Mouse (Mus musculus): ENCODE measurements at regions not wholly inside any gene's neighbourhood (a gene's known extent, or its start where the extent isn't known, plus 50 kb on each side); places are given as distances from the start of the nearest gene placed in this dataset.

DNA sequence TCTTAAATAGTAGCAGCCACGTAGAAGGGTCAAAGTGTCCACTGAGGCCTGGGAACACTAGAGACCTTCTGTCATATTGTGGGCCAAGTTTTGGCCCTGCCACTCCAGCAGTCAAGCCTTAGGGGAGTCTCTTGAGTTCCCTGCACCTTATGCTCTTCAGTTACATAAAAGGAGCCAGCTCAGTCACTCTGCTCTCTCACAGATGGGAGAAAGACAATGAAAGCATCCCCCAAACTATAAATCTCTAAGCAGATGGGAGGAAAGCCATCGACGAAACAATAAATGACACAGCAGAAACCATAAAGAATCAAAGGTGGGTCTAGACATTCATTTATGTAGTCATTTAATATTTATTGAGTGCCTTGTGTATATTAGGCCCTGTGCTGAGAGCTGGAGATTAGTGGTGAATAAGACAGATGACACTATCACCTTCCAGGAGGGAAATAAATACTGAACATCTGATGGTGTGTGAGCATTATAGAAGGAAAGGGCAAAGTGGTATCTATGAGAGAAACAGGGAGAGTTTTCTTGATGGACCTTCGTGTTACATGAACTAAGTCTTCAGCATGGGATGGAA lies 137.5 kb upstream of the Synpr start:
- peak; percentile 3 for DNase-seq

DNA sequence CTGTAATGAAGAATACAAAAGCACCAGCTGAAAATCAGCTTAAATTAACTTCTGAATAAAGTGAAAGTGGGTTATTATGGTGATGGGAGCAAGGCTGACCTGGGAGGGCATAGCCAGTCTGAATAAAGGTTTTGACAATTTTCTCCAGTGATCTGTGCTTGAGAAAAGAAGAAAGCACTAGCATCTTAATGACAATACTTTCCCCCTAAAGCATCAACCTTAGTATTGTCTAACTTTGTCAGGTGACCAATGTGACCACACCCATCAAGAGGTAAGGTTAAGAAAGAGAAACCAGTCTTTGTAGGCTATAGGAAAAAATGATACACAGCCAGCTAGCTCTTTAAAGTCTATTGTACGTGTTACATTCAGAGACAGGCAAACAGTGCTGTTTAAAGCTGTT lies 135.0 kb upstream of the Synpr start:
- no peak for DNase-seq

DNA sequence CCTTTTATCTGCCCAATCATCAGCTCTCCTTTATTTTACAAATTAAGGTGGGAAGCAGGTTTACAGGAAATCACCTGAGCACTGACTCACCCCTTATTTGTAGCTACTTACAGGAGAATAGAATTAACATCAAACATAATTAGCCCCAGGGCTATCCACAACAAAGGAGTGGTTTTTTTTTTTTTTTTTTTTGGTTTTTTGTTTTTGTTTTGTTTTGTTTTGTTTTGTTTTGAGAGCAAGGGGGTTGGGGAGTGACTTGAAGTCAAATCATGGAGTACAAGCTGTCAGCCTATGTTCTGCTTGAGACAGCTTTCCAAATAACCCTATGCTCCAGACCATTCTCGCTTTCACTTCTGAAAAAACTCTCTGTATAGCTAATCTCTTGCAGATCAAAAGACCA lies 132.9 kb upstream of the Synpr start:
- no peak for DNase-seq

DNA sequence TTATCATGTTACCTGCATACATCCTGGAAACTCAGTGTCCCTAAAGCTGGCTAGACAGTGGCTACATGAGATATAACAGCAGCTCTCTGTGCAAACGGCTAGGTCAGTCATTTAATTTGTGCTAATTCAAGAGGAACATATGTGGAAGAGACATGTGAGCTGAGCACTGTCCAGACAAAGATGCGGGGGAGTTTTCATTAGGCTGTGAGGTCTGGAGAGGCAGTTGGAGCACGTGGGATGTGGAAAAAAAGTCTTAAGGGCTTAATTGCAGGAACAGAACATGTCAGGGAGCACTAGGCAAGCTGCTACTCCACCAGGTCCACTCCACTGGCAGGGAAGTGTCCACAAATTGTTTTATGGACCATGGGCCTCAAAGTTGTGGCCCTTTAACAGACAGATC lies 108.4 kb upstream of the Synpr start:
- no peak for DNase-seq

DNA sequence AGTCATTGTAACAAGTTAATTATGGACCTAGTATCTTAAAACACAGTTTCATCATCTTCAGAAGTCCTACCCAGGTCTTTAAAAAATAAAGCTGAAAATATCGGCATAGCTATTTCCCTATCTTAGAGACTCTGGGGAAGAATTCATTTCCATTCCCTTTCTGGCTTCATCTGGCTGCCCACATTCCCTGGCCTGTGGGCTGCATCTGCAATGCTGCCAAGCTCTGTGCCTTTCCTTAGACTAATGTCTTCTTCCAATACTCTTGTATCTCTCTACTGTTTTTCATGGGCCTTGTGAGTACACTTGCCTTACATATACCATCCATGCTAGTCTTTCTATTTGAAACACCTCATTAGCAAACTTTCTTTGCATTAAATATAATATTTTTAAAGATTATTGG lies 106.7 kb upstream of the Synpr start:
- no peak for DNase-seq

DNA sequence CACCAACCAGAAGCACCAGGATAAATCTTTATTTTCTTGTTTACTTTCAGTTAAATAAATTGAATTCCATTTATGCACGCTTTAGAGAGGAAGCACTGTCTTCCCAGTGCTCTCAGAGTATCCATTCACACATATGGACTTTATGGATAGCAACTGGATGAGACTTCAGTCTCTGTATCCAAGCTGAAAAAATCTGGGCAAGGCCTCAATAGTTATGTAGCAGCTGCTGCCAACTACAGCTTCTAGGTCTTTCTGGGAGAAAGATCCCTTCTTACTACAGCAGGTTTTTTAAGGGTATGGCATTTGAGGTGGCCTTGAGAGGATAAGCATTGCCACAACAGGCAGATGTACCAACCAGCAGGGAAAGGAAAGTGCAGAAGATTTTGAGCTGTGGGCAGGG lies 93.8 kb upstream of the Synpr start:
- DNase-seq: no peak

DNA sequence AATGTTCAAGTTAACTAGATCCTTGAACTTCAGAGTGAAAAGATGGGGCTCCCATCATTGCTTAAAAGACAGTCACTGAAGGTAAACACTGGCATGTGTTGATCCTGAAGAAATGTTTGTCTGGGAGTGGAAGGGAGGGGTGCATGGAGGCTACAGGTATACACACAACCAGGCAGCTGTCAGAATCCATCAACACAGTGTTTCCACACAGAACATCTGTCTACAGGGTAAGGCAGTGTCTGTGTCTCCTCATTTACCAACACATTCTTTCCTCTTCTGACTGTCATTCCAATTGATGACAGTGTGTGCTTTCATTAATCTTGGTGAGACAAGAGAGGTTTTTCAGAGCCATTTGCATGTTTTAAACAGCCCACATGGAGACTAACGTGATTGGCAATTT lies 91.8 kb upstream of the Synpr start:
- no peak for DNase-seq

DNA sequence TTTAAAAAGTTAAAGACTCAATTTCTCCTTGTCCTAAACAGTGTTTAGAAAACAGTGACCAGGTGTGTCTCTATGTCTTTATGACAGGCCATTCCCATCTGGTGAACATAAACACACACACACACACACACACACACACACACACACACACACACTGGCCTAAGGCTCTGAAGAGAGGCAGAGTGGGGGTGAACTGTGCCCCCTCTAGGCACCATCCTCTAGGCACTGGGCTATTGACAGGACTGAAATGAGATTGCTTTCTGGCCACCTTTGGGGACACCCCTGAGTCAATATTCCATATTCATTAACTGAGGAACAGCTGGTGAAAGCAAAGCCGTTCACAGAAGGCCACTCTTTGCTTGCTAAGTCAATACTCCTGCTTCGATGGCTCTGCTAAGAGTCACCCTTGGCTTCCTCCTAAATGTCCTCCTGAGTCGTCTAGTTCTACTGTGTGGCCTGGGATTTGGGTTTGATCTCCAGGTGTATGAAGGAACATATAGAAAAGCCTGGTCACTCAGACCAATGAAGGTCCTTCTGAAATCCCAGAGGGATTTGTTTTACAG lies 87.2 kb upstream of the Synpr start:
- no peak for DNase-seq

DNA sequence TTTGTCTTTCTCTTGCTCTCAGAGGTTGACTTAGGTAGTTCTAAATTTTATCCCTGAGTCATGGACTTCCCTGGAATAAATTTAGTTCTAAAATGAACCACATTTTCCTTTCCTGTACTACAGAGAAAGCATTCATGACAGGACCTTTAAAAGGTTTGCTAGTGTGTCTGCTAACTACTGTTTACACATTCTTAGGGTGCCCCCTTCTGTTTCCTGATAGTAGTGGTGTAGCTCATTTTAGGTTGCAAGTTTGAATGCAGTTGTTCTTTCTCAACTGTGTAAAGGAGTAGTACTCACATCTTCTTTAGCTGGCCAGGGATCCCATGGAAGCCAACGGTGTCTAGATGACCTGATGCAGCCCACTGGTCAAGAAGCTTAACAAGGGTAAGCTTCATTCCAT lies 86.1 kb upstream of the Synpr start:
- DNase-seq: peak; percentile 59

DNA sequence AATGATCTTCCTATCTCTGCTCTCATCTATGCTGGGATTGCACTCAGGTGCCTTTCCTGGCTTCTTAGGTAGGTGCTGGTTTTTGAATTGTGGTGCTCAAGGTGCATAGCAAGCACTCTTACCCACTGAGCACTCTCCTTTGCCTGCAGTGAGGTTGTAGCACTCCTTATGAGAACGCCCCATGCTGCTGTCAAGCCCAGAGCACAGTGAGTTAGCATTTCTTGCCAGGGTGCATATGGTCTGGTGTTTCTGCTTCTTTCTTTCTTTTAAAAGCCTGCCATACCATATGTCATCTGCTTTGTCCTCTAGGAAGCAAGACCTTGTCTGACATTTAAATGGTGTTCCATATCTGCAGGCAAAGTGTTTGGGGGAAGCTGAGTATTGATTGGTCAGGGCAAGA lies 71.9 kb upstream of the Synpr start:
- no peak for DNase-seq

Measured in embryo, embryonic 11 days (tissue).